Mouse (Mus musculus) hindbrain, embryonic 11.5 days (tissue): ENCODE results near the gene Gspt1. TPM values are rescaled to one million over a fixed set of nuclear protein-coding genes. Genes with fewer than 3 reads are reported as not detected.
"Not testable (repeated sequence)": the region's sequence is repeated elsewhere in the genome, so short reads cannot be mapped to it uniquely, and the experiment has no call there.

ENCODE experiments used
- ATAC-seq: fragments of 200-750 bp; cut with Nextera tagmentation; 2 replicates; pipeline ENCODE4 v1.8.0; 2017; ENCODE audit warnings: mild to moderate bottlenecking, moderate TSS enrichment, moderate library complexity; ENCODE audit not compliant: low FRiP score
- DNase-seq: peaks from one replicate; pipeline ENCODE4 v3.0.0-alpha.2; 2015; ENCODE audit warnings: low spot score
- H3K27ac ChIP-seq: fragments of 300-500 bp; sonication (generic); 2 replicates; pipeline ENCODE4 v1.5.1; 2014; ENCODE audit warnings: mild to moderate bottlenecking, low read depth, low read length
- H3K27me3 ChIP-seq: fragments of 300-500 bp; sonication (generic); 2 replicates; pipeline ENCODE4 v1.6.1; 2014; ENCODE audit warnings: mild to moderate bottlenecking, low read length, moderate library complexity, mixed read lengths; ENCODE audit not compliant: control insufficient read depth, insufficient read depth
- H3K36me3 ChIP-seq: fragments of 300-500 bp; sonication (generic); 2 replicates; pipeline ENCODE4 v1.6.1; 2014; ENCODE audit warnings: mild to moderate bottlenecking, low read length, moderate library complexity, mixed read lengths; ENCODE audit not compliant: control insufficient read depth, insufficient read depth
- H3K4me1 ChIP-seq: fragments of 300-500 bp; sonication (generic); replicated peaks from 2 replicates; pipeline ENCODE4 v1.6.1; 2014; ENCODE audit warnings: low read length, mixed read lengths; ENCODE audit not compliant: control insufficient read depth, insufficient read depth
- H3K4me2 ChIP-seq: fragments of 300-500 bp; sonication (generic); replicated peaks from 2 replicates; pipeline ENCODE4 v1.6.1; 2014; ENCODE audit warnings: mild to moderate bottlenecking, low read depth, low read length
- H3K4me3 ChIP-seq: fragments of 300-500 bp; sonication (generic); 2 replicates; pipeline ENCODE4 v1.5.1; 2014; ENCODE audit warnings: low read depth, low read length
- H3K9ac ChIP-seq: fragments of 300-500 bp; sonication (generic); 2 replicates; pipeline ENCODE4 v1.6.1; 2014; ENCODE audit warnings: low read depth, low read length
- H3K9me3 ChIP-seq: fragments of 300-500 bp; sonication (generic); 2 replicates; pipeline ENCODE4 v1.6.1; 2016; ENCODE audit warnings: low read length; ENCODE audit not compliant: control insufficient read depth
- WGBS: fragments of 180-500 bp; shearing (Covaris S2); extraction: QIAGEN DNeasy Blood & Tissue Kit; methylation state at CpG from one replicate; pipeline ENCODE4 v1.1.7; 2014; 5-methylcytosine and 5-hydroxymethylcytosine counted together
- polyA plus RNA-seq: library from polyadenylated mRNA; unstranded; fragments of >200 nt; fragmentation: Nextera tagmentation; extraction: Ambion mirVana; gene quantifications from 2 replicates; pipeline ENCODE4 v1.2.1, GENCODE M21; 2014

Gene Gspt1
- 87.4 and 94.3 TPM in 2 replicates for polyA plus RNA-seq

GRCm38 (mm10) chr16:11253898-11254722 lies at the start of gene Gspt1:
Gene Gspt1, minus strand, starts transcription at chr16:11254325.
- Histone ChIP-seq H3K4me3 (peak within 1 kb of the TSS; percentile 91), H3K4me1 (0 out of 2 replicates have a peak, but pooled peaks cover 2% of the 10 kb centered on the region), H3K27me3 (no peaks in the 10 kb centered on the region), H3K36me3 (no peaks in the 10 kb centered on the region), H3K27ac (peak within 1 kb of the TSS; percentile 71), H3K4me2 (peak within 1 kb of the TSS; percentile 63), H3K9me3 (no peaks in the 10 kb centered on the region), H3K9ac (peak within 1 kb of the TSS; percentile 82)
- under 1% methylated on average over 73 of the region's 76 CpGs for WGBS
- DNase-seq (peak; percentile 98), ATAC-seq (peak; percentile 98)

- H3K27ac ChIP-seq, result no peak overlapping the region
- H3K9ac ChIP-seq, result no peak overlapping the region
- no peaks in the 10 kb centered on the region for H3K9me3 ChIP-seq
- no peaks in the 10 kb centered on the region for H3K36me3 ChIP-seq
- no peak overlapping the region for H3K4me3 ChIP-seq
- H3K27me3 ChIP-seq, result no peaks in the 10 kb centered on the region
- ATAC-seq (no peak), DNase-seq (no peak)
- no peak overlapping the region for H3K4me2 ChIP-seq
- no peaks in the 10 kb centered on the region for H3K4me1 ChIP-seq
Observed at GRCm38 (mm10) chr16:11303741-11304140, 49.6 kb upstream of the Gspt1 start.

- not testable (repeated sequence) for H3K36me3 ChIP-seq, H3K4me1 ChIP-seq, ATAC-seq, H3K27ac ChIP-seq, DNase-seq, H3K4me3 ChIP-seq, H3K9me3 ChIP-seq, H3K27me3 ChIP-seq, H3K4me2 ChIP-seq, H3K9ac ChIP-seq
- WGBS, result 76% methylated on average over 1 of the region's 1 CpGs
Observed at GRCm38 (mm10) chr16:11297700-11298099, 43.6 kb upstream of the Gspt1 start.

- not testable (repeated sequence) for H3K4me2 ChIP-seq, H3K9ac ChIP-seq, H3K4me3 ChIP-seq, H3K27me3 ChIP-seq, H3K4me1 ChIP-seq, H3K27ac ChIP-seq, DNase-seq, H3K36me3 ChIP-seq, H3K9me3 ChIP-seq, ATAC-seq
- 76% methylated on average over 4 of the region's 4 CpGs for WGBS
Observed at GRCm38 (mm10) chr16:11295583-11295982, 41.5 kb upstream of the Gspt1 start.

- 94% methylated on average over 7 of the region's 8 CpGs for WGBS
- not testable (repeated sequence) for H3K4me3 ChIP-seq, H3K9me3 ChIP-seq, H3K27me3 ChIP-seq, H3K27ac ChIP-seq, H3K4me1 ChIP-seq, H3K9ac ChIP-seq, DNase-seq, H3K36me3 ChIP-seq, ATAC-seq, H3K4me2 ChIP-seq
Observed at GRCm38 (mm10) chr16:11288873-11289272, 34.7 kb upstream of the Gspt1 start.

- H3K27me3 ChIP-seq, result no peaks in the 10 kb centered on the region
- no peaks in the 10 kb centered on the region for H3K36me3 ChIP-seq
- no peak overlapping the region for H3K9ac ChIP-seq
- H3K9me3 ChIP-seq, result no peaks in the 10 kb centered on the region
- ATAC-seq (no peak), DNase-seq (no peak)
- H3K4me1 ChIP-seq, result no peaks in the 10 kb centered on the region
- no peak overlapping the region for H3K4me2 ChIP-seq
- WGBS, result 81% methylated on average over 2 of the region's 2 CpGs
- H3K4me3 ChIP-seq, result no peak overlapping the region
- no peak overlapping the region for H3K27ac ChIP-seq
Observed at GRCm38 (mm10) chr16:11285949-11286348, 31.8 kb upstream of the Gspt1 start.

- WGBS, result 89% methylated on average over 2 of the region's 2 CpGs
- DNase-seq, result no peak
- H3K27me3 ChIP-seq, result no peaks in the 10 kb centered on the region
- no peak overlapping the region for H3K9ac ChIP-seq
- no peak overlapping the region for H3K27ac ChIP-seq
- H3K36me3 ChIP-seq, result no peaks in the 10 kb centered on the region
- ATAC-seq, result no peak
- H3K4me1 ChIP-seq, result no peaks in the 10 kb centered on the region
- H3K4me2 ChIP-seq, result no peak overlapping the region
- no peaks in the 10 kb centered on the region for H3K9me3 ChIP-seq
- H3K4me3 ChIP-seq, result no peak overlapping the region
Observed at GRCm38 (mm10) chr16:11284881-11285280, 30.8 kb upstream of the Gspt1 start.

GRCm38 (mm10) chr16:11282655-11283232 lies 28.6 kb upstream of the Gspt1 start:
- no peak overlapping the region for H3K4me2 ChIP-seq
- no peaks in the 10 kb centered on the region for H3K4me1 ChIP-seq
- no peaks in the 10 kb centered on the region for H3K27me3 ChIP-seq
- H3K9ac ChIP-seq, result no peak overlapping the region
- H3K4me3 ChIP-seq, result no peak overlapping the region
- H3K27ac ChIP-seq, result no peak overlapping the region
- H3K9me3 ChIP-seq, result no peaks in the 10 kb centered on the region
- WGBS, result 84% methylated on average over 5 of the region's 5 CpGs
- ATAC-seq (no peak), DNase-seq (no peak)
- H3K36me3 ChIP-seq, result no peaks in the 10 kb centered on the region

- 84% methylated on average over 6 of the region's 6 CpGs for WGBS
- no peaks in the 10 kb centered on the region for H3K27me3 ChIP-seq
- H3K4me3 ChIP-seq, result no peak overlapping the region
Observed at GRCm38 (mm10) chr16:11278778-11279177, 24.7 kb upstream of the Gspt1 start.

More at GRCm38 (mm10) chr16:11278778-11279177, 24.7 kb upstream of the Gspt1 start:
- H3K9ac ChIP-seq, result no peak overlapping the region
- H3K4me1 ChIP-seq, result no peaks in the 10 kb centered on the region
- ATAC-seq, result no peak
- H3K9me3 ChIP-seq, result no peaks in the 10 kb centered on the region
- H3K36me3 ChIP-seq, result no peaks in the 10 kb centered on the region
- no peak overlapping the region for H3K27ac ChIP-seq
- no peak for DNase-seq
- no peak overlapping the region for H3K4me2 ChIP-seq
